Mouse (Mus musculus) layer of hippocampus, adult 9-10 months (tissue): ENCODE measurements around the gene Il1rl2.

Source experiments
- DNase-seq: peaks from one replicate; pipeline ENCODE4 v3.0.0; 2022; ENCODE audit warnings: low spot score

Il1rl2 gene

DNA sequence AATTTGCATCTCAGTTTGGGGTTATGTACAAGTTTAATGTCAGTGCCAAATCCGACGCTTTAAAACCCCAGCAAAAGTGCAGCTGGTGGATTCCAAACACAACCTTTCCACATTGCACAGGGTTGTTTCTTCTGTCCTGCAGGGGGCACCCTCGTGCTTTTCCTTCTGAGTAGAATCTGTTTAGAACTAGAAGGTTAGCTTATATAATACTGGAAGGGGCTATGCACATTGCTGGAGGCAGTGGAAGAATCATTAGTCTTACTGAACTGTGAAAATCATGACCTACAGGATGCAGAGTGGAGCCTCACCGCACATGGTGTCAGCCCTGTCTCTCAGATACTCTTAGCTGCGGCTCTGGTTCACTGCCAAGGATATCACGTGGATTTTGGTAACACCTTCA, 55.7 kb downstream of the Il1rl2 start:
- peak; percentile 40 for DNase-seq

DNA sequence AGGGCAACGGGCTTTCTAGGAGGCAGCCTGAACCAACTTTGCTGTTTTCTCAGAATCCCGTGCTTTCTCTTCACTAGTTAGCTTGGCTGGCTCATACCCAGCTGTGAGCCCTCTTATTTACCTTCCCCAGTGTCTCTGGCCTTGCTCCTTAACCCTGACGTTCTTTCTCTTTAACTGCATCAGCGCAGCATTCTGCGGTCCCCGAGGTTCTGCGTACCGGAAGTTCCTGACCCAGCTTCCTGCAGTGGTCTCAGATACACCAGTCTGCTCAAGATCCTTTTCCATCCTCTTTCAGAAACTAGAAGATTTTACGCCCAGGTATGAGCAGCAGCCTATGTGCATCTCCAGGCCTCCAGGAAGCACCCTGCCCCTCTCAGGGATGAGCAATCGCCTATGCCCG, 56.6 kb downstream of the Il1rl2 start:
- DNase-seq, result no peak

DNA sequence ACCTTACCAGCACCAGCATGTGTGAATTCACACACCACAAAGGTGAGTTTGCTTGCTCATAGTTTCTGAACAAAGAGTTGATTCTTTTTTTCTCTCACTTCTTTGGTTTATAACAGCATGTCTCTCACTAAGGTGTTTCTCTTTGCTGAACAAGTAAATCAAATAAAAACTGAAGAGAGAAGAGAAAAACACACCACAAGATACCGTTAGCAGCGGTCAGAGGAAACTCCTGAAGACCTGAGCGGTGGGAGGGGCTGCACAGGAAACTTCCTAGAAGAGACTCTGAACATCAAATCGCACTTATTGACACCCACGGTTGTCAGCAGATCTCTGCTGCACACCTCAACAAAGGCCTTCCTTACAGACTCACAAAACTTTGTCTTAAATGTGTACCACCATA, 58.4 kb downstream of the Il1rl2 start:
- DNase-seq, result no peak

DNA sequence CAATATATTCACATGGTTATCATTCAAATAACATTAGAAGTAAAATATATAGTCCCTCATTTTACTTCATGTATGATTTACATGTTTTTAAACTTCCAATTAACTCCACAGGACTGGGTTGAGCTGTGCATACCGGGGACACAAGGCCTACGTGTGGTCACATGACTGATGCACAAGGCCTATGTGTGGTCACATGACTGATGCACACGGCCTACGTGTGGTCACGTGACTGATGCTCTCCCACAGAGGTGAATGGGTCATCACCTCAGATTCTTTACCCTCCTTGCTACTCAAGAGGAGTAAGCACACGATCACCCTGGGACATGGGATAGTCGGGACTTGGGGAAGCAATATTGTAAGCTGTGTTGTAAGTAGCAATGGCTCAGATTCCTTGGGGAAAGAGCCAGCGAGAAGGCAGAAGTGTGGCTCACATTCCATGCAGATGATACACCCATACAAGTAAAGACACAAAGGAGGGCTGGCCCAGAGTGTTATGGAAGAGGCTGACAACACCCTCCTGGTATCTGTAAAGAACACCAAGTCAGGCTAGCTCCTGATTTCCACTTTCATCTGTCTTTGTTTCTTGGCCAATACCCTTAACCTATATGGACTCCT, 60.6 kb downstream of the Il1rl2 start:
- no peak for DNase-seq

DNA sequence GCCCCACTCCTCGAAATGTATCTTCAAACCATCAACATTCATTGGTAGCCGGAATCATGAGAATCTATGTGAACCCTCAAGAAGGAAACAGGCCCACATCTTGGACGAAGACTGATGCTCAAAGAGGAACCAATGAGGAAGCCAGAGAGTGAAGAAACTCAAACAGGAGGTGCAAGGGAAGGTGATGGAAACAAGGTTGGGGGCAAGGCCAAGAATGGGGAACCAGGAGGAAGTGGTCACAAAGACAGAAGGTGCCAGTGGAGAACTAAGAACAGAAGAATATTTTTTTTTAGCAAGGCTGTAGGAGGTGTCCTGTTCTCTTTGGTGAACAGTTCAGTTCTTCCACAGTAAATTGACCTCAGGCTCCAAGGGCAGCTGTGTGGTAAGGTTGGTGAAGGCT, 67.0 kb downstream of the Il1rl2 start:
- no peak for DNase-seq

DNA sequence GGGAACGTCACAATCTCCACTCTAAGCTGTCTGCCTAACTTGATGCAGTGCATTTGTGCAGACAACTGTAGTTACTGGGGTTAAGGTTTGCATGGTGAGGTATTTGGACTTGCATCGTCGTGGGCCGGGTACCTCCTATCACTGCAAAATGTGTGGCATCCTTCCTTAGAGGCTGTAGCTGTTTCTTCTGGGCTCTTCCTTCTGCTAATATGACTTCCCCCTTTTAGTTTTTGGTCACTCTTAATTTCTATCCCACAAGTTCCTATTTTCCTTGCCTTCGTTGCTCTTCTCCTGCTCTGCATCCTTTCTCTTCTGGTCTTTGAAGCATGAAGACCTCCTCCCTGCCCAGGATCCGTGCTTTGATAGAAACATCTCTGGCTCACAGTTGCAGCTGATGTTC, 68.1 kb downstream of the Il1rl2 start:
- no peak for DNase-seq

DNA sequence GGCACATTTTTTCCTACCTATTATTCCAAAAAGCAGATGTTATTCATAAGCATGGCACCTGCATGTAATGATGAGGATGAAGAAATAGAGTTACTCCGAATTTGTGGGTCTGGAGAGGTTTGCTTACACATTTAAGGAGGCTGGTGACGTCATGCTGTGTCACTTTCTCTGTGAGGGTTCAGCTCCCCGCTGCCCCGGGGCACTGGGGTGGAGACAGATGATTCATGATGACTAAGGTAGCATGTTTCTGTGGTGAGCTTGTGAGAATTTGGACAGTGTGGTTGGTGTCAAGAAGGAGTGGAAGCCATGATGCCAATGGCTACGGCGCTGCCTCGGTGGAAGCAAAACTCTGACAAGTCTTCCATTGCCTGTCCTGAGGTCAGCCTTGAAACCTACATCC, 68.8 kb downstream of the Il1rl2 start:
- no peak for DNase-seq

GRCm38 (mm10) chr1:40399639-40400038, 75.2 kb downstream of the Il1rl2 start:
- DNase-seq, result no peak

DNA sequence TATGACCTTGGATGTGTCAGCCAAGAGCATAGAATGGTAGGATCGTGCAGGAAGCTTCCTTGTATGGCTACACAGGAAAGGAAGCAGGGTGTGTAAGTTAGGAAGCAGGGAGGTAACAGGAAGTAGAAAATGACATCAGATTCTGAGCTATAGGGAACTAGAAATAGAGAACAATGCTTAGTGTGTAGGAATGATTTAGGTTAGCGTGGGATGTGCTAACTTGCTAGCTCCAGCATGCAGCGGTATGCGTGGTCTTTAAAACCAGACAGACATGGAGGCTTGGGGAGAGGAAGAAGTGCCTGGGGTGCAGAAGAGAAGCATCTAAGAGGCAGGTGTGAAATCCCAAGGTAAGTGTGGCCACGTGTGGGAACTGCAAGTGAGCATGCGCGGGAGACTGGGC, 80.3 kb downstream of the Il1rl2 start:
- DNase-seq, result no peak

GRCm38 (mm10) chr1:40409882-40410281, 85.5 kb downstream of the Il1rl2 start:
- DNase-seq, result no peak

GRCm38 (mm10) chr1:40413039-40413438, 88.6 kb downstream of the Il1rl2 start:
- no peak for DNase-seq

- DNase-seq, result no peak
Measured at GRCm38 (mm10) chr1:40414276-40414675, 89.9 kb downstream of the Il1rl2 start.

DNA sequence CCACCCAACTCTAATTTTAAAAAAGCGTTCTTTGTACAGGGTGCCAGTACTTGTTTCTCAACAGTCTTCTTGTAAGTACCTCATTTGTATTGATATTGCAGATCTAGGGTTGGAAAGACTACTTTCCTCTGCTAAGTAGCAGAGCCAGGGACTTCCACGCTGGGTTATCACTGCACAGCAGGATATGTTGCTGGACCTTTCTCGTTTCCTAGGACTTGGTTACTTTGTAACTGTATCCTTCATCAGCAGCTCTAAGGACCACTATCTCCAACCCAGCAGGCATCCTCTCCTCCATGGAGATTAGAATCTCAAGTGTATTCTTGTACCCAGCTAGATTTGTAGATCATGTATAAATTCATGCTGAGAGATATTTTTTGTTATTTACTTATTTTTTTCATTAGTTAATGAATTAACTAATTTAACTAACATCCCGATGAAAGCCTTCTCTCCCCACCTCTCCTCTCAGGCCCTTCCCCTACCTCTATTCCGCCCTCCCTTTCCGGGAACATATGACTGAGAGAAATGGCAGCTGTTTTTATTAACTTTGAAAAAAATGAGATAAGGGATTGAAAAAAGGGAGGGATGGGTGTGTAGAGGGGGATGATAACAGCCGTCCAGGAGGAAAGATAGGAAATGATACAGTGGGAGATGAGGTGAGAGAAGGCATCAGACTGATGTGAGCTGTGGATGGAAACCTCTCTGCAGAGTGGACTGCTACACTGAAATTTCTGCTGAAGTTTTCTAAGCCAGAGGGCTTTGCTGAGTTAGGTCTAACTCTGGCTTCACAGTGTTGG, 90.7 kb downstream of the Il1rl2 start:
- no peak for DNase-seq

DNA sequence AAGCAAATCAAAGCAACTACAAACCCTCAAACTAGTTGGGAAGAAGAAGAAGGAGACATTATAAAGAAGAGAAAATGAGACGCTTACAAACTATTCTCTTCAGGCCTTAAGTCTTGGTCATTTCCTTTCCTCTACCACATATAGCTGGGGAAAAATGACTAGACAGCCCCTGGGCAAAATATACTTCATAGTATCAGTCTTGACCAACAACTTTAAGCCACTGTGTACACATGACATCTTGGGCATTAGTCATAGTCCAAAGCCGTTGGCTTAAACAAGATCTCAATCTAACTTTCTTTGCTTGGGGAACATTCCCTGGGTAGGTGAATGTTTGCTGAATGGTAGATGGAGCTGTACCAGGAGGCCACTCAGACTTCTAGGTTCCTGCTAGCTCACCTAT, 92.6 kb downstream of the Il1rl2 start:
- DNase-seq, result no peak
